Mouse (Mus musculus) telencephalon, adult 2 months (tissue): ENCODE data around the gene Itga6.
"Not testable (repeated sequence)": the region's sequence is repeated elsewhere in the genome, so short reads cannot be mapped to it uniquely, and the experiment has no call there.

Experiments used
- DNase-seq: peaks from one replicate; pipeline ENCODE4 v3.0.0-alpha.2; 2011; ENCODE audit warnings: low read depth, low spot score

Itga6 gene

DNA sequence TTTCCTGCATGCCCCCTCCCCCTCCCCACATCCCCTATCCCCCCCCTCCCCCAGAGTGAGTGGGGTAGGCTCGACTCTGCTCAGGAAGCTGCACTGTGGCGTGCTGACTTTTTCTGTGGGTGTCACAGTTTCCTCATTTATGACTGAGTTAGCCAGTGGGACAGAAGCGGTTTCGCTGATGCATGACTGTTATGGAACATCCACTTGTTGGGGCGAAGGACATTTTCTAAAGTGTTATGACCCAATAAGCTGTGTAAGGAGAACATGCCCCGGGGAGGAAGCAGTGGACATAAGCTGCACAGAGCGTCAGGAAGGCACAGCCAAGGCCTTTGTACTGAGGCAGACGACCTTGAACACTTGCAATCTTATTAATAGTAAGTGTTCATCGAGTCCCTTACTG lies 97.9 kb downstream of the Itga6 start:
- no peak for DNase-seq

GRCm38 (mm10) chr2:71844906-71845305 lies 99.5 kb downstream of the Itga6 start:
- no peak for DNase-seq

DNA sequence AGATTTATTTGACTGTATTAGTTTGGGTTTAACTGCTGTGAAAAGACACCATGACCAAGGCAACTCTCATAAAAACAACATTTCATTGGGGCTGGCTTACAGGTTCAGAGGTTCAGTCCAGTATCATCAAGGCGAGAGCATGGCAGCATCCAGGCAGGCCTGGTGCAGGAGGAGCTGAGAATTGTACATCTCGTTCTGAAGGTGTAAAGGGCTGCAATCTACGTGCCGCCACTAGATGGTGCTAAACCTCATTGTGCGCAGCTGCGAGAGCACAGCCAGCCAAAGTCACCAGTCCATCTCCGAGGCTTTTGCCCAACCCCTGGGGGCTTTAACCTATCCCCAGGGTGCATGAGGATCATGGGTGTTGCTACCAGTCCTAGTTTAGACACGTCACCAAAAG lies 106.7 kb downstream of the Itga6 start:
- not testable (repeated sequence) for DNase-seq

GRCm38 (mm10) chr2:71855076-71855475 lies 109.7 kb downstream of the Itga6 start:
- no peak for DNase-seq

DNA sequence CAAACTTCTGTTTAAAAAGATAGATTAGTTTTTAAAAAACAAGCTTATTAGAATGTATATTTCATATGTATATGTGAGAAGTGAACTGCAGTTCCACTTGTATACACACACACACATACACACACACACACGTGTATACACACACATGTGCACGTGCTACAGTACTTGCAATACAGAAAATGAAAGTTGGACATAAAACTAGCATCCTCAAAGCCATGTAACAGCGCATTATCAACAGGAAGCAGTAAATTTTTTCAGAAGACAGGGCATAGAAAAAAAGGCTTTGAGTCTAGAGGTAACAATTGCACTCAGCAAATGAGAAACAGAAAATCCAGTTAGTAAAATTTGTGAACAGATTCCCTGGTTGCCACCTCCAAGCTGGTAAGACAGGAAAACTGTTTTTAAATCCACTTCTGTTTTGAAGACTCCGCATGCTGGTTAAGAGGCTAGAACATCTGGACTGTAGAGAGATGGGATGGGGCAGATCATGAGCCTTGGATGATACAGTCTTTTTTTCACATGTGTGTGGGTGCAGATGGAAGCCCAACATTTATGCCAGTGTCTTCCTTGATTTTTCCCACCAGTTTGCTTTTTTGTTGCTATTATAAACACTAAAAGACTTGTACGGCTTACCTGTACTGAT lies 118.2 kb downstream of the Itga6 start:
- no peak for DNase-seq

DNA sequence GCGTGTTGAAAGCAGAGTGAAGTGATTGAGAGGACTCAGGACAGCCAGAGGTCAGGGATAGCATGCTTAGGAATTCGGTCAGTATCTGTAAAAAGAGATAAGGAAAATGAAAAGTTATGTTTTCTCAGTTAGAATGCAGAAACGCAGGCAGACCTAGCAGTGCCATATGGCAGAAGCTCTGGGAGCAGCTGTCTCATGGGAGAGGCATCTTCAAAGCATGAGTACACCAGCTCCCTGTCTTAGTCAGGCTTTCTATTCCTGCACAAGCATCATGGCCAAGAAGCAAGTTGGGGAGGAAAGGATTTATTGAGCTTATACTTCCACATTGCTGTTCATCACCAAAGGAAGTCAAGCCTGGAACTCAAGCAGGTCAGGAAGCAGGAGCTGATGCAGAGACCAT lies 119.6 kb downstream of the Itga6 start:
- peak; percentile 92 for DNase-seq

DNA sequence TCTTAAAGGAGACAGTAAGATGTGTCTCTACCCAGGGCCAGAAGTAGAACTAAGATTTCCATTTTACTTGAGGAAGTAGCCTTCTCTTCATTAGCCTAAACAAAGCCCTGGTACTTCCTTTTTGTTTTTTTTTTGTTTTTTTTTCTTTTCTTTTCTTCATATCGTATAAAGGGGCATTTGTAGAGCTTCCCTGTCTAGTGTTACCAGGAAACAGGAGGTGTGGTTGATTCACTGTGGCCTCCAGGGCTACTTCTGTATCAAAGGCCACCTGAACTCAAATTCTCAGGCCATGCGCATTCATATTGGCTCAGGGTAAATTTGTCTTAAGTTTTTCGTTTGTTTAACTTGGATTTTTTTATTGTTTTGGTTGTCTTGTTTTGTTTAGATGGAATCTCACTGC lies 120.5 kb downstream of the Itga6 start:
- DNase-seq = no peak

DNA sequence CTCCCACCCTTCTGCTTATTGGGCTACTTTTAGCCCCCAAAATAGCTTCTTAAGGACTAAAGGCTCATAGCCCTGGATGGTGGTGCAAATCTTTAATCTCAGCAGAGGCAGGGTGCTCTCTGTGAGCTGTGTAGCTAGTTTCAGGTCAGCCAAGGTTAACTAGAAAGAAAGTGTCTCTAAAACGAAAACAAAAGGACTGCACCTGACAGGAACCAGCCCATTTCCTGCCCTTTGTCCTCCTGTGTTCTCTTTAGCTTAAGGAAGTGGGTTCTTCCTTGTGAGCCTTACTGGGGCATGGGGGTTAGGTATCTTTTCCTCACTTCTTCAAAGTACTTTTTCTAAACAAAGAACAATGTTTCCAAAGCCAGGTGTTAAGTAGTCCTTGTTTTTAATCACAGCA lies 121.1 kb downstream of the Itga6 start:
- DNase-seq = no peak

DNA sequence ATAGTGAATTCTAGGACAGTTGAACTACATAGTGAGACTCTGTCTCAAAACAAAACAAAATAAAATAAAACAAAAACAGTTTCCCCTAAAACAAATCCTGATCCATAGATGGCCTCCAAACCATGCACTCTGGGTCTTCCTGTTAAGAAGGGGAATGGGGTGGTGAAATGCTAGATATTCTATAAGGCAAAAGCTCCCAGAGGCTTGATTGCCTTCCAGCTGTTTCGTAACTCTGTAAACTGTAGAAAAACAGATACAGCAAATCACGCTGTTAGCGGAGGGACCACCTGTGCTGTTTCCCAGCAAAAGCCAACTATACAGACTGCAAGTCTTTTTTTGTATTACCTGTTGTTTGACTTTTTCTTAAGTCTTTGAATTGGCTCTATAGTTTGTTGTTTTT lies 121.6 kb downstream of the Itga6 start:
- DNase-seq = no peak

DNA sequence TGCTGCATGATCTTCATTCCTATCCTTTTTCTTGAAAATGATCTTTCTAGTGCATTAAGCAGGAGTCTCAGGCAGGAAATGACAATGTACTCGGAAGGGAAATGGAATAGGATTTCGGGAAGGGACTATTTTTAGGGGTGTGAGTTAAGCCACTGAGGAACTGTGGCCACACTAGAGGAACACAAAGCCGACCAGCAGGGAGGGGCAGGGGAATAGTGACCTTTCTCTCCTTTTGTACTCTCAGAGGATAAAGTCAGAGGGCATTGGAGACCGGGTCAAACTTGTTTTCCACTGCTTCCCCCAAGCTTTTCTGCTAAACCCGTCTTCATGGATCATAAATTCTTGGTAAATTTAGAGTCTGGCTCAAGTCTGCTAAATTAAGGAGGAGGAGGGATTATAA lies 122.1 kb downstream of the Itga6 start:
- DNase-seq = no peak

- no peak for DNase-seq
These were observed 122.8 kb downstream of the Itga6 start for GRCm38 (mm10) chr2:71868256-71868655.

DNA sequence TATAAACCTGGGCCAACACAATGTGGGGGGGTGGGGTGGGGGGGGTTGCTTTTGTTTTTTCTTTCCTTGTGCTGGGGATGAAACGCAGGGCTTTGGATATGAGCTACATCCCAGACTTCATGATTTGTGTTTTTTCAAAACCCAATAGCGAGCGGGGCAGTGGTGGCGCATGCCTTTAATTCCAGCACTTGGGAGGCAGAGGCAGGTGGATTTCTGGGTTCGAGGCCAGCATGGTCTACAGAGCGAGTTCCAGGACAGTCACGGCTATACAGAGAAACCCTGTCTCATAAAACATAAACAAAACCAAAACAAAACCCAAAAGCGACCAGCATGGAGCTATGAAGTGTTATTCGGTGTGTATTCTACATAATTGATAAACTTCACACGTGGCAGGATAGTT lies 126.7 kb downstream of the Itga6 start:
- no peak for DNase-seq

GRCm38 (mm10) chr2:71872801-71873443 lies 127.5 kb downstream of the Itga6 start, which contains the start of gene Pdk1:
Gene Pdk1 (plus strand): TSS chr2:71873224.
- peak; percentile 94 for DNase-seq

DNA sequence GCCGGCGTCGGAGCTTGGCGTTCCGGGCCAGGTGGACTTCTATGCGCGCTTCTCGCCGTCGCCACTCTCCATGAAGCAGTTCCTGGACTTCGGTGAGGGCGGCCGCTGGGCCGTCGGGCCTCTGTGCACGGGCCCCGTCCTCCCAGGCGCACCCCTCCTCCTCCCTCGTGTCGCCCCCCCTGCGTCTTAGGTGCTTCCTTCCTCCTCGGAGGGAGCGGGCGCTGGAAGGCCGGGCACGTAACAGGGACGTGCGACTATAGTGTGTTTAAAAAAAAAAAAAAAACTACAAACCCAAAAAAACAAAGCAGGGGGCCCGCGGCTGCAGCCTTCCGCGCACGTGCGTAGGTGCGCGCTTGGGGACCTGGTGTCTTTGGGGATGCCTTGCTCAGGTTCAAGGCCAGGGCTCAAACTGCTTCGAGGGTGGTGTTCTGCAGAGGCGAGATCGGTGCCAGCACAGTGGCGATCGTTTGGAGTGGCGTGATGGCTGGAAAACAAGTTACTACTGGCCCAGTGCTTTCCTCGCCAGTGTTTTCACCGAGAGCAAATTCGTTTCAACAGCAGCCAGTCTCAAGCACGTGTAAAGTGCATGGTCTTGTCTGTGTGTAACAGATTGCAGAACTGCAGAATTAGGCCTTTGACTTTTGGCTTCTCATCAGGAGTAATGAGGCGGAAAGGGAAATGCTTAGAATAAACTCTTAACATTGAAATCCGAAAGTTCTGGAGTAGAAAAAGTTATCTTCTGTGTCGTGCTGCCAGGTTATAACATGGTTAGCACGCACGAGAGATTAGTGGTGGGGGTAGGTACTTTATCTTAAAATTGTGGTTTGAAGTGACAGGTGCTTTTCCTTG lies 128.3 kb downstream of the Itga6 start:
- DNase-seq = no peak

DNA sequence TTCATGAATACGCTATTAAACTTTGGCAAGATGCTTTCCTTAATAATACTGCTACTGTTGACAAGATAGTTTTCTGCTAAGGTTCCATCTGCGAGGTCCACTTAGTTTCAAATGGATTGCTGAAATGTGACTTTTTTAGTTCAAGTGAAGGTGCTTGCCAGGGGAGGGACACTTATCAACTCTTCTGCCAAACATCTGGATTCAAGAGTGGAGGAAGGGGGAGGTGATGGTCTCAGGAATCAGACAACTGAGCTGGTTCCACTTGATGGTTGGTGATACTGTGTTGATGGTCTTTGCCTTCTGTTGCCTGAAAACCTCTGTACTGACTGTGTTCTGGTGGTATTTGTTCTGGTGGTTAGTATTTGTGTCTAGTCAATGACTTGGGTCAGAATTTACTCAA lies 129.0 kb downstream of the Itga6 start:
- no peak for DNase-seq

- DNase-seq = no peak
These were observed 129.4 kb downstream of the Itga6 start for GRCm38 (mm10) chr2:71874836-71875235.

- no peak for DNase-seq
These were observed 132.4 kb downstream of the Itga6 start for GRCm38 (mm10) chr2:71877865-71878264.

- no peak for DNase-seq
These were observed 133.0 kb downstream of the Itga6 start for GRCm38 (mm10) chr2:71878441-71878840.

DNA sequence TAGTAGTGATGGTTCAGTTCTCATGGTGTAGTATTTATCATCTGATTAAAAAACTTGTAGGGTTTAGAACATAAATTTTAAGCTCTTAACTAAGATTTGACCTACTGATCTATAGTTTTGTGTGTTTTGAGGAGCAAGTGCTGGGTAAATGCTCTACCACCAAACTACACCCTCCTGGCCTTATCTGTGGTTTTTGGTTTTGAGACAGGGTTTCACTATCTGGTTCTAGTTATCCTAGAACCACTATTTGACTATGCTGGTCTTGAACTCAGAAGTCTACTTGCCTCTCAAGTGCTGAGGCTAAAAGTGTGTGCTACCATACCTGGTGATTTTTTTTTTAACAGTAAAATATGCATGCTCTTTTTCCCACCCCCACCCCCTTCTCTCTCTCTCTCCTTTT lies 133.5 kb downstream of the Itga6 start:
- DNase-seq = no peak

DNA sequence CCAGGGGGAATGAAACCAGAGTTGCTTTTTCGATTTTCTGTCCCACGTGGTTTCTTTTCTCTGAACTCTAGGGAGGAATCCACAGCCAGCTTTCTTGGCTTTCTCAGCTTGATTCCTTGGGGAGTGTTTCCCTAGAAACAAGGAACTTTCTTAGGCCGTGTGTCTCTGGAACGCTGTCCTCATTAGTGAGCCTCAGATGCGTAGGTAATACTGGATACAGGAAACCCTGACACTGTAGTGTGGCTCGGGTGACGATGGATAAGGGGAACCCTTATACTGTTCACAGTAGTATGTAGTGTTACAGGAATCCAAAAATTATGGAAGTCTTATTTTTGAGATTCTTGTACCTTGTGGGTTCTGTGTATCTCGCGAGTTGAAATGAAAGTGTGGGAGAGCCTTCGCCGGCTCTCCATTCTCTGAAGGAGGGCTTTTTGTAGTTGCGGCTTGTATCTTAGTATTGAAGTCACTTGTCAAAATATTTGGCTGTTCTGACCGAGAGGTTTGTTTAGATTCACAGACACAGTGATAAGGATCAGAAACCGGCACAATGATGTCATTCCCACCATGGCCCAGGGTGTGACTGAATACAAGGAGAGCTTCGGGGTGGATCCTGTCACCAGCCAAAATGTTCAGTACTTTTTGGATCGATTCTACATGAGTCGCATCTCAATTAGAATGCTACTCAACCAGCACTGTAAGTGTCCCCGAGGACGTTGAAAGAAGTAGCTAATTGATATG lies 137.7 kb downstream of the Itga6 start:
- no peak for DNase-seq

GRCm38 (mm10) chr2:71887269-71887668 lies 141.9 kb downstream of the Itga6 start:
- no peak for DNase-seq

GRCm38 (mm10) chr2:71888437-71888836 lies 143.0 kb downstream of the Itga6 start:
- no peak for DNase-seq
